Mouse (Mus musculus) neural tube, embryonic 15.5 days (tissue): Measurements from ENCODE around the gene Ankmy2. TPM values are rescaled to one million over a fixed set of nuclear protein-coding genes. Genes with fewer than 3 reads are reported as not detected.

ENCODE experiments used
- ATAC-seq: fragments of 200-750 bp; cut with Nextera tagmentation; 2 replicates; pipeline ENCODE4 v1.8.0; 2017; ENCODE audit warnings: mild to moderate bottlenecking, moderate TSS enrichment, moderate library complexity; ENCODE audit not compliant: low FRiP score
- H3K27ac ChIP-seq: fragments of 300-500 bp; sonication (generic); replicated peaks from 2 replicates; pipeline ENCODE4 v1.5.1; 2015; ENCODE audit warnings: mild to moderate bottlenecking, inconsistent platforms
- H3K27me3 ChIP-seq: fragments of 300-500 bp; sonication (generic); replicated peaks from 2 replicates; pipeline ENCODE4 v1.6.1; 2015; ENCODE audit warnings: inconsistent platforms
- H3K36me3 ChIP-seq: fragments of 300-500 bp; sonication (generic); 2 replicates; pipeline ENCODE4 v1.6.1; 2015; ENCODE audit warnings: inconsistent platforms
- H3K4me1 ChIP-seq: fragments of 300-500 bp; sonication (generic); 2 replicates; pipeline ENCODE4 v1.6.1; 2015; ENCODE audit warnings: inconsistent platforms
- H3K4me2 ChIP-seq: fragments of 300-500 bp; sonication (generic); 2 replicates; pipeline ENCODE4 v1.6.1; 2015; ENCODE audit warnings: inconsistent platforms, mild to moderate bottlenecking, moderate library complexity
- H3K4me3 ChIP-seq: fragments of 300-500 bp; sonication (generic); replicated peaks from 2 replicates; pipeline ENCODE4 v1.5.1; 2015; ENCODE audit warnings: mild to moderate bottlenecking, inconsistent platforms
- H3K9ac ChIP-seq: fragments of 300-500 bp; sonication (generic); replicated peaks from 2 replicates; pipeline ENCODE4 v1.6.1; 2015; ENCODE audit warnings: mild to moderate bottlenecking, inconsistent platforms
- H3K9me3 ChIP-seq: fragments of 300-500 bp; sonication (generic); replicated peaks from 2 replicates; pipeline ENCODE4 v1.6.1; 2016; ENCODE audit warnings: inconsistent platforms
- WGBS: fragments of 180-500 bp; shearing (Covaris S2); methylation state at CpG from one replicate; pipeline ENCODE4 v1.1.7; 2015; ENCODE audit warnings: mixed read lengths; 5-methylcytosine and 5-hydroxymethylcytosine counted together
- polyA plus RNA-seq: library from polyadenylated mRNA; unstranded; fragments of >200 nt; fragmentation: Nextera tagmentation; extraction: Ambion mirVana; gene quantifications from 2 replicates; pipeline ENCODE4 v1.2.1, GENCODE M21; 2015

Gene Ankmy2
- polyA plus RNA-seq, 1 experiment from 2014 or later = 80.3 TPM

DNA sequence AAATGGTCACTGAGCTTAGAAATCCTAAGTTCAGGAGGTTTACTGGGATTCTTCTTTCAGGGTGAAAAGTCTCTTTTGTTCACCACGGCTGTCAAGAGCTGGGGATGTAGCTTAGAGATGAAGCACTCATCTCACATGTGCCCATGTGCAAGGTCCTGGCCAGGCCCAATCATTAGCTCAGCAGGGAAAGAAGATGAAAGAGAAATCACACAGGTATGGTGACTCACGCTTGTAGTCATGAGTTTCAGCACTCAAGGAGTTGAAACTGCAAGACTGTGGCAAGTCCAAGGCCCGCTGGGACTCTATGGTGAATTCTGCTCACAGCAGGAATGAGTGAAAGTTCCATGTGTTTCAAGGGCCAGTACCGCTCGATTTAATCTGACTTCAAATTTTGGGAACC, 22.8 kb upstream of the Ankmy2 start:
- Histone ChIP-seq H3K36me3 (peaks cover 30% of the 10 kb centered on the region), H3K27ac (no peak overlapping the region), H3K27me3 (no peaks in the 10 kb centered on the region), H3K4me1 (no peaks in the 10 kb centered on the region), H3K9ac (no peak overlapping the region), H3K9me3 (no peaks in the 10 kb centered on the region), H3K4me3 (no peak overlapping the region), H3K4me2 (no peak overlapping the region)
- WGBS = 91% methylated on average over 5 of the region's 5 CpGs
- ATAC-seq = no peak

- Histone ChIP-seq H3K36me3 (peaks cover 25% of the 10 kb centered on the region), H3K27ac (no peak overlapping the region), H3K27me3 (no peaks in the 10 kb centered on the region), H3K4me3 (no peak overlapping the region), H3K4me2 (no peak overlapping the region), H3K9ac (no peak overlapping the region), H3K4me1 (0 out of 2 replicates have a peak, but pooled peaks cover 3% of the 10 kb centered on the region), H3K9me3 (no peaks in the 10 kb centered on the region)
- WGBS = 93% methylated on average over 3 of the region's 3 CpGs
- ATAC-seq = no peak
Observed at GRCm38 (mm10) chr12:36135409-36135808, 21.5 kb upstream of the Ankmy2 start.

DNA sequence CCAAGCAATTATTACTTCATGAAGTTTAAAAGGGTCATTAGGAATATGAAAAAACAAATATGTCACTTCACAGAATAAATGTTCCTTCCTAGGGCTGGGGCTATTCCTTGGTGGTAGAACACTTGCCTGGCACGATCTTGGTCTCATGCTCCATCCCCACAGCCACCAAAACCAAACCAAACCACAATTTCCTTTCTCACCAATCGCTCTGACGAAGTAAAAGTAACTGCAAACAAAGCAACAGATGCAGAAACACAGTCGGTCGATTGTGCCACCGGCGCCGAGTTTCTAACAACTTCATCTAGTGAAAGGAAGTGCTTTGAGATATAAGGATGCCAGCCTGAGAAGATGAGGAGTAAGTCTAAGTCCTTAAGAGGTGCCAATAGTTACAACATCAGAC, 20.6 kb upstream of the Ankmy2 start:
- Histone ChIP-seq H3K9ac (no peak overlapping the region), H3K4me2 (no peak overlapping the region), H3K27me3 (no peaks in the 10 kb centered on the region), H3K36me3 (peaks cover 25% of the 10 kb centered on the region), H3K9me3 (no peaks in the 10 kb centered on the region), H3K4me3 (no peak overlapping the region), H3K27ac (no peak overlapping the region), H3K4me1 (0 out of 2 replicates have a peak, but pooled peaks cover 4% of the 10 kb centered on the region)
- ATAC-seq = no peak
- 98% methylated on average over 8 of the region's 8 CpGs for WGBS

DNA sequence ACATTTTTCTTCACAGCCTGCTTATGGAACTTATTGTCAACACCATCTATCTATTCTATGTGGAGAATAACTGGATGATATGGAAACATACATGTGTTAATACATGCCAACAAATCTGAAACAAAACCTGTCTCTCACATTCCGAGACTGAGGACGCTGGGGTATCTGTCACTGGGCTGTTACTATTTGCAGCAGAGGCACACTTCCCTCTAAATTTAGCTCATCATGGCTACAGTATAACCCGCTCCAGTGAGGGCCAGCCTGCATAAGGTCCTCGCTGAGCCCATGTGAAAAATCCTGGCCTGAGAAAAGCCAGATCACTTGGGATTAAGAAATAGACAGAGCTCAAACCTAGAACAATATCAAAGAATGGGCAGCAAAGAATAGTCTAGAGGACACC, 19.7 kb upstream of the Ankmy2 start:
- H3K36me3 ChIP-seq = peaks cover 19% of the 10 kb centered on the region
- H3K27ac ChIP-seq = no peak overlapping the region
- H3K9me3 ChIP-seq = no peaks in the 10 kb centered on the region
- 0 out of 2 replicates have a peak, but pooled peaks cover 4% of the 10 kb centered on the region for H3K4me1 ChIP-seq
- 91% methylated on average over 4 of the region's 4 CpGs for WGBS
- H3K27me3 ChIP-seq = no peaks in the 10 kb centered on the region
- no peak overlapping the region for H3K4me3 ChIP-seq
- no peak overlapping the region for H3K4me2 ChIP-seq
- ATAC-seq = no peak
- no peak overlapping the region for H3K9ac ChIP-seq

GRCm38 (mm10) chr12:36140401-36140800, 16.5 kb upstream of the Ankmy2 start:
- Histone ChIP-seq H3K36me3 (no peaks in the 10 kb centered on the region), H3K4me3 (no peak overlapping the region), H3K9ac (no peak overlapping the region), H3K27ac (no peak overlapping the region), H3K4me1 (0 out of 2 replicates have a peak, but pooled peaks cover 4% of the 10 kb centered on the region), H3K27me3 (no peaks in the 10 kb centered on the region), H3K9me3 (no peaks in the 10 kb centered on the region), H3K4me2 (no peak overlapping the region)
- no peak for ATAC-seq
- WGBS = 75% methylated on average over 6 of the region's 6 CpGs

DNA sequence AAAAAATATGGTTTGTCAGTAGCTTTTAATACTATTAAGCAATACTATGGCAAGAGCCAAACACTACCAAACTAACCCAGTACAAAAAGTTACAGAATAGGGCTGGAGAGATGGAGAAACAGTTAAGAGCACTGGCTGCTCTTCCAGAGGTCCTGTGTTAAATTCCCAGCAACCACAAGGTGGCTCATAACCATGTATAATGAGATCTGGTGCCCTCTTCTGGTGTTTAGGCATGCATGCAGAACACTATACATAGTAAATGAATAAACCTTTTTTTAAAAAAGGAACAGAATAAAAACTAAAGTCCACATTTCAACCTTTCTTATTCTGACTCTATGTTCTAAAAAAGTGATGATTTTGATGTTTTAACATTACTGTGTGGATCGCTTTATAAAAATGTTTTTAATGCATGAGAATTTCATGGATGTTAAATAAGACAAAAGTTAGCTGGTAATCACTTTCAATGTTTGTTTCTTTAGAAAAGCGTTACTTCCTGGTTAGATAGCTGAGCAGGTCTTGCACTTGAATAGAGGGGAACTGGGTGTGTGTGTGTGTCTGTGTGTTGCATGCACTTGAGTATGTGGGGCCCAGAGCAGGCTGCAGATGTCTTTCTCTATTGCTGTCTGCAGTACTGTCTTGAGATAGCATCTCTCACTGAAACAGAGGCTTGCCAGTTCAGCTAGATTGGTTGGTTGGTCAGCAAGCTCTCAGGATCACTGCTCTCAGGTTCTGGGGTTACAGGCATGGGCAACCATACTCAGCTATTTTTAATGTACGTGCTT, 10.5 kb upstream of the Ankmy2 start:
- H3K4me2 ChIP-seq = no peak overlapping the region
- 93% methylated on average over 3 of the region's 3 CpGs for WGBS
- no peak for ATAC-seq
- no peaks in the 10 kb centered on the region for H3K36me3 ChIP-seq
- H3K4me3 ChIP-seq = no peak overlapping the region
- no peak overlapping the region for H3K9ac ChIP-seq
- no peaks in the 10 kb centered on the region for H3K9me3 ChIP-seq
- H3K27me3 ChIP-seq = no peaks in the 10 kb centered on the region
- H3K4me1 ChIP-seq = peaks cover 10% of the 10 kb centered on the region; the same call in 1 of the 2 replicates
- H3K27ac ChIP-seq = no peak overlapping the region

DNA sequence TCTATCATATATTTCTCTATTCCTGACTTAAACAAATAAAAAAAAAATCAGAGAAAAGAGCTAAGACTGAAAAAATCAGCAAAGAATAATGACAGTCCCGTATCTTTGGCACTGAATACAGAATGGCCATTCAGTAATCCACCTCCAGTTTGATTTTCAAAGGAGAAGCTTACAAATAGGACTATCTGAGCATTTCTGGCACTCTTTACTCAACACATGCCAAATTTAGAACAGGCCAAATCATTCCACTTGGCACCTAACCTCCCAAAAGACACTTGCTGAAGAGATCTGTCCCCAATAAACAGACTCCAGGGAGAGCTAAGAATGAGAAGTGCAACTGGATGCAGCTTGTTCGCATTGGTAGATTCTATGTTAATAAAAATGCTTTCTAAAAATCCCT, 6.6 kb upstream of the Ankmy2 start:
- no peak overlapping the region for H3K4me2 ChIP-seq
- no peaks in the 10 kb centered on the region for H3K27me3 ChIP-seq
- 70% methylated on average over 2 of the region's 2 CpGs for WGBS
- H3K9me3 ChIP-seq = no peaks in the 10 kb centered on the region
- H3K9ac ChIP-seq = no peak overlapping the region
- no peak for ATAC-seq
- peaks cover 24% of the 10 kb centered on the region for H3K4me1 ChIP-seq
- no peak overlapping the region for H3K27ac ChIP-seq
- H3K36me3 ChIP-seq = no peaks in the 10 kb centered on the region
- H3K4me3 ChIP-seq = no peak overlapping the region

GRCm38 (mm10) chr12:36150737-36151136, 6.2 kb upstream of the Ankmy2 start:
- 88% methylated on average over 2 of the region's 2 CpGs for WGBS
- Histone ChIP-seq H3K27ac (no peak overlapping the region), H3K36me3 (no peaks in the 10 kb centered on the region), H3K9me3 (no peaks in the 10 kb centered on the region), H3K9ac (no peak overlapping the region), H3K4me1 (peaks cover 24% of the 10 kb centered on the region), H3K4me2 (no peak overlapping the region), H3K4me3 (no peak overlapping the region), H3K27me3 (no peaks in the 10 kb centered on the region)
- ATAC-seq = no peak

- 7% methylated on average over 8 of the region's 8 CpGs for WGBS
- H3K4me1 ChIP-seq = peaks cover 36% of the 10 kb centered on the region
- H3K9ac ChIP-seq = peak overlapping the region; percentile 92
- H3K4me2 ChIP-seq = peak overlapping the region; percentile 82
- peak overlapping the region; percentile 95 for H3K27ac ChIP-seq
- peak overlapping the region; percentile 96 for H3K4me3 ChIP-seq
- no peaks in the 10 kb centered on the region for H3K27me3 ChIP-seq
- no peaks in the 10 kb centered on the region for H3K9me3 ChIP-seq
- H3K36me3 ChIP-seq = no peaks in the 10 kb centered on the region
- no peak for ATAC-seq
Observed at GRCm38 (mm10) chr12:36155141-36155641, 1.7 kb upstream of the Ankmy2 start.

GRCm38 (mm10) chr12:36156101-36156636, 745 bp upstream of the Ankmy2 start:
- no peaks in the 10 kb centered on the region for H3K9me3 ChIP-seq
- peak; percentile 67 for ATAC-seq
- 4% methylated on average over 33 of the region's 33 CpGs for WGBS
- H3K27ac ChIP-seq = peak overlapping the region; percentile 95
- H3K36me3 ChIP-seq = no peaks in the 10 kb centered on the region
- peak overlapping the region; percentile 96 for H3K4me3 ChIP-seq
- H3K27me3 ChIP-seq = no peaks in the 10 kb centered on the region
- H3K4me1 ChIP-seq = peaks cover 28% of the 10 kb centered on the region
- peak overlapping the region; percentile 82 for H3K4me2 ChIP-seq
- peak overlapping the region; percentile 92 for H3K9ac ChIP-seq

GRCm38 (mm10) chr12:36157304-36157637, 357 bp downstream of the Ankmy2 start:
- H3K27me3 ChIP-seq = no peaks in the 10 kb centered on the region
- peaks cover 28% of the 10 kb centered on the region for H3K4me1 ChIP-seq
- peak; percentile 39 for ATAC-seq
- H3K4me3 ChIP-seq = peak overlapping the region; percentile 96
- WGBS = 0% methylated on average over 14 of the region's 14 CpGs
- H3K36me3 ChIP-seq = no peaks in the 10 kb centered on the region
- H3K9ac ChIP-seq = peak overlapping the region; percentile 92
- no peaks in the 10 kb centered on the region for H3K9me3 ChIP-seq
- H3K27ac ChIP-seq = peak overlapping the region; percentile 95
- H3K4me2 ChIP-seq = peak overlapping the region; percentile 82
